Mouse (Mus musculus) midbrain, embryonic 15.5 days (tissue): Measurements from ENCODE around the gene Evc. TPM values are rescaled to one million over a fixed set of nuclear protein-coding genes. Genes with fewer than 3 reads are reported as not detected.

Source experiments
- ATAC-seq: fragments of 200-750 bp; cut with Nextera tagmentation; replicated peaks from 2 replicates; pipeline ENCODE4 v1.8.0; 2017; ENCODE audit warnings: moderate TSS enrichment
- H3K27ac ChIP-seq: fragments of 300-500 bp; sonication (generic); 2 replicates; pipeline ENCODE4 v1.5.1; 2015; ENCODE audit warnings: mild to moderate bottlenecking, inconsistent platforms
- H3K27me3 ChIP-seq: fragments of 300-500 bp; sonication (generic); replicated peaks from 2 replicates; pipeline ENCODE4 v1.6.1; 2015; ENCODE audit warnings: inconsistent platforms
- H3K36me3 ChIP-seq: fragments of 300-500 bp; sonication (generic); replicated peaks from 2 replicates; pipeline ENCODE4 v1.6.1; 2015; ENCODE audit warnings: inconsistent platforms
- H3K4me1 ChIP-seq: fragments of 300-500 bp; sonication (generic); 2 replicates; pipeline ENCODE4 v1.6.1; 2015; ENCODE audit warnings: inconsistent platforms
- H3K4me2 ChIP-seq: fragments of 300-500 bp; sonication (generic); 2 replicates; pipeline ENCODE4 v1.6.1; 2015; ENCODE audit warnings: inconsistent platforms, mild to moderate bottlenecking, moderate library complexity
- H3K4me3 ChIP-seq: fragments of 300-500 bp; sonication (generic); 2 replicates; pipeline ENCODE4 v1.5.1; 2015; ENCODE audit warnings: mild to moderate bottlenecking, inconsistent platforms
- H3K9ac ChIP-seq: fragments of 300-500 bp; sonication (generic); 2 replicates; pipeline ENCODE4 v1.6.1; 2015; ENCODE audit warnings: mild to moderate bottlenecking, inconsistent platforms
- H3K9me3 ChIP-seq: fragments of 300-500 bp; sonication (generic); 2 replicates; pipeline ENCODE4 v1.6.1; 2016; ENCODE audit warnings: inconsistent platforms
- WGBS: fragments of 180-500 bp; shearing (Covaris S2); methylation state at CpG from one replicate; pipeline ENCODE4 v1.1.7; 2015; ENCODE audit warnings: mixed read lengths; 5-methylcytosine and 5-hydroxymethylcytosine counted together
- polyA plus RNA-seq: library from polyadenylated mRNA; unstranded; fragments of >200 nt; fragmentation: Nextera tagmentation; extraction: Ambion mirVana; gene quantifications from 2 replicates; pipeline ENCODE4 v1.2.1, GENCODE M21; 2015

Gene Evc
- polyA plus RNA-seq, 1 experiment from 2014 or later = 4.4 TPM

GRCm38 (mm10) chr5:37337696-37338095 lies 1.0 kb upstream of the Evc start:
- no peaks in the 10 kb centered on the region for H3K36me3 ChIP-seq
- no peak overlapping the region for H3K27ac ChIP-seq
- peaks cover 25% of the 10 kb centered on the region for H3K4me1 ChIP-seq
- H3K9me3 ChIP-seq = no peaks in the 10 kb centered on the region
- peaks cover 6% of the 10 kb centered on the region; the same call in 1 of the 2 replicates for H3K27me3 ChIP-seq
- H3K4me3 ChIP-seq = 0 out of 2 replicates have a peak overlapping the region, but pooled peaks have one; percentile 49
- WGBS = 66% methylated on average over 3 of the region's 3 CpGs
- 0 out of 2 replicates have a peak, but pooled peaks have one; percentile 11 for ATAC-seq
- H3K4me2 ChIP-seq = peak overlapping the region; percentile 89
- H3K9ac ChIP-seq = peak overlapping the region; percentile 42; the same call in 1 of the 2 replicates

GRCm38 (mm10) chr5:37335061-37335460 lies 1.6 kb downstream of the Evc start:
- Histone ChIP-seq H3K4me1 (peaks cover 25% of the 10 kb centered on the region), H3K4me2 (no peak overlapping the region), H3K27me3 (peaks cover 6% of the 10 kb centered on the region; the same call in 1 of the 2 replicates), H3K36me3 (no peaks in the 10 kb centered on the region), H3K9ac (no peak overlapping the region), H3K9me3 (no peaks in the 10 kb centered on the region), H3K27ac (no peak overlapping the region), H3K4me3 (no peak overlapping the region)
- ATAC-seq = no peak
- WGBS = 72% methylated on average over 3 of the region's 3 CpGs

GRCm38 (mm10) chr5:37332066-37332465 lies 4.6 kb downstream of the Evc start:
- H3K9ac ChIP-seq = no peak overlapping the region
- 77% methylated on average over 4 of the region's 4 CpGs for WGBS
- ATAC-seq = no peak

GRCm38 (mm10) chr5:37331133-37331505 lies 5.6 kb downstream of the Evc start:
- Histone ChIP-seq H3K4me3 (no peak overlapping the region), H3K9ac (no peak overlapping the region), H3K27me3 (no peaks in the 10 kb centered on the region), H3K4me1 (peaks cover 4% of the 10 kb centered on the region; the same call in 1 of the 2 replicates), H3K27ac (no peak overlapping the region), H3K9me3 (no peaks in the 10 kb centered on the region), H3K36me3 (no peaks in the 10 kb centered on the region), H3K4me2 (no peak overlapping the region)
- ATAC-seq = no peak
- WGBS = 90% methylated on average over 2 of the region's 2 CpGs

More at GRCm38 (mm10) chr5:37332066-37332465, 4.6 kb downstream of the Evc start:
- no peaks in the 10 kb centered on the region for H3K36me3 ChIP-seq
- no peaks in the 10 kb centered on the region for H3K9me3 ChIP-seq
- no peak overlapping the region for H3K4me2 ChIP-seq
- no peak overlapping the region for H3K27ac ChIP-seq
- no peak overlapping the region for H3K4me3 ChIP-seq
- no peaks in the 10 kb centered on the region; the same call in 1 of the 2 replicates for H3K27me3 ChIP-seq
- H3K4me1 ChIP-seq = peaks cover 13% of the 10 kb centered on the region

- H3K4me2 ChIP-seq = no peak overlapping the region
- H3K4me3 ChIP-seq = no peak overlapping the region
- no peak for ATAC-seq
- no peaks in the 10 kb centered on the region for H3K36me3 ChIP-seq
- H3K27ac ChIP-seq = no peak overlapping the region
- H3K9me3 ChIP-seq = no peaks in the 10 kb centered on the region
- no peaks in the 10 kb centered on the region for H3K4me1 ChIP-seq
- WGBS = 84% methylated on average over 8 of the region's 8 CpGs
- no peak overlapping the region for H3K9ac ChIP-seq
- no peaks in the 10 kb centered on the region for H3K27me3 ChIP-seq
Measured at GRCm38 (mm10) chr5:37330449-37331132, 6.1 kb downstream of the Evc start.

GRCm38 (mm10) chr5:37326675-37327074 lies 10.0 kb downstream of the Evc start:
- Histone ChIP-seq H3K9me3 (no peaks in the 10 kb centered on the region), H3K4me2 (no peak overlapping the region), H3K36me3 (no peaks in the 10 kb centered on the region), H3K27me3 (no peaks in the 10 kb centered on the region), H3K27ac (no peak overlapping the region), H3K4me3 (no peak overlapping the region), H3K4me1 (no peaks in the 10 kb centered on the region), H3K9ac (no peak overlapping the region)
- ATAC-seq = no peak
- WGBS = 91% methylated on average over 6 of the region's 6 CpGs

GRCm38 (mm10) chr5:37320761-37321160 lies 15.9 kb downstream of the Evc start:
- Histone ChIP-seq H3K36me3 (no peaks in the 10 kb centered on the region; the same call in 1 of the 2 replicates), H3K9me3 (no peaks in the 10 kb centered on the region), H3K27me3 (no peaks in the 10 kb centered on the region), H3K4me3 (no peak overlapping the region), H3K27ac (no peak overlapping the region), H3K4me1 (no peaks in the 10 kb centered on the region), H3K9ac (no peak overlapping the region), H3K4me2 (no peak overlapping the region)
- no peak for ATAC-seq
- WGBS = 90% methylated on average over 4 of the region's 4 CpGs

- no peaks in the 10 kb centered on the region for H3K9me3 ChIP-seq
- no peak overlapping the region for H3K27ac ChIP-seq
- no peaks in the 10 kb centered on the region; the same call in 1 of the 2 replicates for H3K36me3 ChIP-seq
- no peak overlapping the region for H3K4me3 ChIP-seq
- no peak for ATAC-seq
- H3K9ac ChIP-seq = no peak overlapping the region
- no peak overlapping the region for H3K4me2 ChIP-seq
- no peaks in the 10 kb centered on the region for H3K27me3 ChIP-seq
- 85% methylated on average over 3 of the region's 3 CpGs for whole genome bisulfite sequencing
- no peaks in the 10 kb centered on the region for H3K4me1 ChIP-seq
Measured at GRCm38 (mm10) chr5:37320174-37320573, 16.5 kb downstream of the Evc start.

GRCm38 (mm10) chr5:37318715-37319114 lies 18.0 kb downstream of the Evc start:
- ATAC-seq = no peak
- 96% methylated on average over 6 of the region's 6 CpGs for WGBS
- H3K4me1 ChIP-seq = no peaks in the 10 kb centered on the region
- no peaks in the 10 kb centered on the region for H3K9me3 ChIP-seq
- H3K4me2 ChIP-seq = no peak overlapping the region
- no peaks in the 10 kb centered on the region for H3K27me3 ChIP-seq
- H3K36me3 ChIP-seq = peaks cover 3% of the 10 kb centered on the region; the same call in 1 of the 2 replicates
- H3K4me3 ChIP-seq = no peak overlapping the region
- no peak overlapping the region for H3K9ac ChIP-seq
- no peak overlapping the region for H3K27ac ChIP-seq

- no peak for ATAC-seq
- no peak overlapping the region for H3K9ac ChIP-seq
- H3K4me3 ChIP-seq = no peak overlapping the region
- no peaks in the 10 kb centered on the region for H3K4me1 ChIP-seq
- H3K27ac ChIP-seq = no peak overlapping the region
- H3K36me3 ChIP-seq = peaks cover 3% of the 10 kb centered on the region; the same call in 1 of the 2 replicates
- H3K4me2 ChIP-seq = no peak overlapping the region
- H3K27me3 ChIP-seq = no peaks in the 10 kb centered on the region
- WGBS = 87% methylated on average over 12 of the region's 12 CpGs
- H3K9me3 ChIP-seq = no peaks in the 10 kb centered on the region
Measured at GRCm38 (mm10) chr5:37312980-37313722, 23.5 kb downstream of the Evc start.

GRCm38 (mm10) chr5:37310026-37310425 lies 26.7 kb downstream of the Evc start:
- Histone ChIP-seq H3K4me3 (no peak overlapping the region), H3K9ac (no peak overlapping the region), H3K4me1 (no peaks in the 10 kb centered on the region), H3K27ac (no peak overlapping the region), H3K9me3 (no peaks in the 10 kb centered on the region), H3K4me2 (no peak overlapping the region), H3K27me3 (no peaks in the 10 kb centered on the region), H3K36me3 (peaks cover 3% of the 10 kb centered on the region; the same call in 1 of the 2 replicates)
- 90% methylated on average over 9 of the region's 9 CpGs for WGBS
- ATAC-seq = no peak

- H3K4me1 ChIP-seq = no peaks in the 10 kb centered on the region
- 23% methylated on average over 7 of the region's 7 CpGs for WGBS
- no peak; the same call in 1 of the 2 replicates for ATAC-seq
Measured at GRCm38 (mm10) chr5:37298370-37298769, 38.3 kb downstream of the Evc start.

More at GRCm38 (mm10) chr5:37298370-37298769, 38.3 kb downstream of the Evc start:
- H3K36me3 ChIP-seq = no peaks in the 10 kb centered on the region
- H3K27me3 ChIP-seq = no peaks in the 10 kb centered on the region
- no peak overlapping the region for H3K27ac ChIP-seq
- no peak overlapping the region for H3K4me3 ChIP-seq
- H3K4me2 ChIP-seq = no peak overlapping the region
- H3K9ac ChIP-seq = no peak overlapping the region
- H3K9me3 ChIP-seq = no peaks in the 10 kb centered on the region
